Mouse (Mus musculus): ENCODE results near the gene Gm42688. TPM values are rescaled to one million over a fixed set of nuclear protein-coding genes. Genes with fewer than 3 reads are reported as not detected.

Gene Gm42688
- total RNA-seq, 2 experiments from 2014 or later = 6.3 to 6.5 TPM

DNA sequence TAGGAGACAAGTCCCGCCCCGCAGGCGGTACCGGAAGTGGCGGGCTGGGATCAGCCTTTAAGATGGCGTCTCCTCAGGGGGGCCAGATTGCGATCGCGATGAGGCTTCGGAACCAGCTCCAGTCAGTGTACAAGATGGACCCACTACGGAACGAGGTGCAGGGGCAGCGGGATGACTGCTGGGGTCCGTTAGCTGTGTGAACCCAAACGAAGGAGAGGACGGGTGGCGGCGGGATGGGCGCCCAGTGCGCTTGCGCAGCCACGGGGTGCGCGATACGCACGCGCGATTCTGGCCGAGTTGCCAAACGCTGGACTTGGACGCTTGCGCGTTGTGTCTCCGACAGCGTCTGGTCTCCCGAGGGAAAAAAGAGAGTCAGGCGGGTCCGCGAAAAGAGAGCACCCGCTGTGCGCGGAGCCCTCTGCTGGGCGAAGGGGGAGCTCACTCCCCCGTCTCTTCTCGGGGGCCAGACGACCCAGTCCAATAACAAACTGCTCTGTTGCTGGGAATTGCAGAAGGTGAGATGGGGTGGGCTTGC is 23.0 kb upstream of the Gm42688 start:
- intact Hi-C loops (cut with DNase I) = loop anchor here (2.0 kb wide), 1 partner anchor 82 kb away; no protein-coding TSS in a partner anchor

DNA sequence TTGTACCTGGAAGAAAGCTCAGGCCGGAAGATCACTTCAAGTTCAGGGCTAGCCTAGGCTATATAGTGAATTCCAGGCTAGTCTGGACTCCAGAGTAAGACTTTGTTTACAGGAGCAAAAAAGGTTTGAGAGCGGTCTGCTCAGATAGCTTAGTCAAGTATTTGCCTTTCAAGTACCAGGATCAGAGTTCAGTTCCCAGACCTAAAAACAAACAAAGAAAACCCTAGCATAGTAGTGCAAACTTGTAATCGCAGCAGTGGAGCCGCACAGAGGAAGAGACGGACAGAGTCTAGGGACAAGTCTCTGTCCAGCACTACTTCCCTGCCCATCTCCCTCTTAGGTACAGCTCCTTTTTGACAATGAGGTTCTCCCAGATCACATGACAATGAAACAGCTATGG is 21.2 kb upstream of the Gm42688 start:
- intact Hi-C loops (cut with DNase I) = no loop called here
- no peak for DNase-seq (ENCODE audit: extremely low spot score in 1 of 2, low spot score in 2 of 2)

More for the DNA sequence above, 23.0 kb upstream of the Gm42688 start:
- peak; percentile 97 to 99 for DNase-seq (ENCODE audit: extremely low spot score in 1 of 2, low spot score in 2 of 2)

DNA sequence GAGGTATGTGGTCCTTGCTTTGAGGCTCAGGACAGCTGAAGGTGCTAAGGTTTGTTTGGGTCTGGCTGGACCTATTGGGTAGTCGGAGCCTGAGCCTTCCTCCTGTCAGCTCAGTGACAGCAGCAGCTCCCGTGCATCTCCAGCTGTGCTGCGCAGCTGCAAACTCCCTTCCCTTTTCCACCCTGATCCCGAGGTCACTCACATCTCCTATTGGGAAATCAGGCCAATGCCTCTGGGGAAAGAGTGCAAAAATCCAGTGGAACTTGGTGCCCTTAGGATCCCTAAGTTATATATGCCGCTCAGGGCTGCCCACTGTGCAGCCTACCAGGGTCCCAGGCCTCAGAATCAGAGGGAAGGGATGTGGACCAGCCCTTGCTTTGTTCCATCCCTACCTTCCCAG is 17.9 kb upstream of the Gm42688 start:
- DNase-seq (ENCODE audit: extremely low spot score in 1 of 2, low spot score in 2 of 2) = no peak
- intact Hi-C loops (cut with DNase I) = no loop called here

DNA sequence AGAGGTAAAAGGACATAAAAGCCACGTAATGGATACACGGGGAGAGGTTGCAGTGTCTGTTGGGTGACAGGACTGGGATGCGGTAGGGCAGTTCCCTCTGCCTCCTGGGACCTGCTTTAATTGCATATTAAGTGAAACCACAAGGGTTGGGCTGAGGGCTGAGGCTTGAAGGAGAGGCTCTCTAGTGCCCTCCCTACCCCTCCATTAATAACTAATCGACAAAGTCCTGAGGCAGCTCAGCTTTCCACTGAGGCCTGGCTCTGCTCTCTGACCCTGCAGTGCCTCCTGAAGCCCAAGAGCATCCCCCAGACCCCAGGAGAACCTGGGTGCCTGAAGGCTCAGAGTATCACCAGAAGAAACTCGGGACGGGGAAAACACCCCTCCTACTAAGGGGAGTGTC is 16.9 kb upstream of the Gm42688 start:
- no peak for DNase-seq (ENCODE audit: extremely low spot score in 1 of 2, low spot score in 2 of 2)
- intact Hi-C loops (cut with DNase I) = no loop called here

DNA sequence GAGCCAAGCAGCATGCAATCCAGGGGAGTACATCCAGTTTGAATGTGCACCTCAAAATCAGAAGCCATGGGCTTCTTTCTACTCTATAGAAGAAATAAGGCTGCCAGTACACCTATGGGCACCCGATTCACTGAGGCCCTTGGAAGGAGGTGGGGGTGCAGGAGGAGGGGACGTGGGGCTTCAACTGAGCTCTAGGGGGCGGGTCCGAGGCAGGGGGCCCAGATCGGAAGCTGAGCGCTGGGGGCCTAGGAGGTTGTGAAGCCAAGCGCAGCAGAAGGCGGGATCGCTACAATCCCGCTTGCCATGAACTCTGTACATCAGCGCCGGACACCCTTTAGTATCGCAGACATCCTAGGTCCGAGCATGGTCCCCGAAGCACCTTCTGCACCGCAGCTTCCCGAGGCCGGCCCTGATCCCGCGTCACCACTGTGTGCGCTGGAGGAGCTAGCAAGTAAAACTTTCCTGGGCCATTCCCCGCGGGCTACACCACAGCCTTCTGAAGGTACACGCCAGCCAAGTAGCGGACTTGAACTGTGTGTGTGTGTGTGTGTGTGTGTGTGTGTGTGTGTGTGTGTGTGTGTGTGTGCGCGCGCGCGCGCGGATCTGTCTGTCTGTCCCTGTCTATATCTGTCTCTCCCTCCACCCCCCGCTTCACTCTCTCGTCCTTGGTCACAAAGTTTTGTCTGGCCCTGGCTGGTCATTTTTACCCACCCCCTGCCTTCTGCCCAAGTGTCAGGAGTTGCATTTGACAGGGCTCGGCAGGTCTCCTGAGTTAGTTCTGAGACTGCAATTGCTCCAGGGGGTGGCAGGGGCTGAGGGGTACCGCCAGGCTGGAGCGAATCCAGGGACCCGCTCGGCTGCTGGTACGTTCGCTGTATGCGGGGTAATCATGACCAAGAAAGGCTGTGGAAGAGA is 15.0 kb upstream of the Gm42688 start, which contains the start of gene Lbx2:
Gene Lbx2, plus strand, starts transcription at position 247 of the 915 bp plus-strand sequence.
- intact Hi-C loops (cut with DNase I) = no loop called here
- DNase-seq (ENCODE audit: extremely low spot score in 1 of 2, low spot score in 2 of 2) = no peak

DNA sequence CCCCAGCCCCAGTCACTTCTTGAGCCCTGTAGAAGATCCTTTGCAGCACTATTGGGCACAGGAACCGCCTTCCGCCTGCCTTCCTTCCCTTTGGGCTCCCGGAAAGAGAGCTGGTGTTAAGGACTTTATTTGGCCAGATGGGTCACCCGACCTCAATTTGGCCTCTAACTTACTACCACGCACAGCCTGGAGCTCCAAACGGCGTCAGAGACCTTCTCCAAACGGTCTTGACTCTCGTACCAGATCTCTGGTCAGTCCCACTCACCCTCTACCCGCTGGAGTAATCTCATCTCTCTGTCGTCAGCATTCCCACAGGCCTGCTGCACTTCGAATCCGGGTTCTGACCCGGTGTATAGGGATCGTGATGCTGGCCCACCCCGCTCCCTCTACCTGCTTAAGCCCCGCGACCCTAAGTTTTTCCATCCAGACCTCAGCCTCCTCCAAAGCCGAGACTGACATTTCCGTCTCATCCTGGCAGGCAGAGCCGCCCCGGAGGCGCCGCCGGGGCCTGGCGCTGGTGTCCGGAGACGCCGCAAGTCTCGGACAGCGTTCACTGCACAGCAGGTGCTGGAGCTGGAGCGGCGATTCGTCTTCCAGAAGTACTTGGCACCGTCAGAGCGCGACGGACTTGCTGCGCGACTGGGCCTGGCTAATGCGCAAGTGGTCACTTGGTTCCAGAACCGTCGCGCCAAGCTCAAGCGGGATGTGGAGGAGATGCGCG is 14.1 kb upstream of the Gm42688 start:
- peak in 1 of 2 experiments; percentile 40 for DNase-seq (ENCODE audit: extremely low spot score in 1 of 2, low spot score in 2 of 2)
- intact Hi-C loops (cut with DNase I) = no loop called here

DNA sequence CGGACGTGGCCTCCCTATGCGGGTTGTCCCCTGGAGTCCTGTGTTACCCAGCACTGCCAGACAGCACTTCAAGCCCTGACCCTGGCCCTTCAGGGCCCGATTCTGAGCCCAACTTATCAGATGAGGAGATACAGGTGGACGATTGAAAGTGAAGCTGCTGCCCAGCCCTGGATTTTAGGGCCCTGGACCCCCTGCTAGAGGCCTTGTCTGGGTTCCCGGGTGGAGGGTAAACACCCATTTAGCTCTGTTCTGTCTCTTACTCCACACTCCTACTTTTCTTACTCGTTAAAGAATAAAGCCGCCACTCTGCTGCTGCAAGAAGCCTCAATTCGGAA is 13.5 kb upstream of the Gm42688 start:
- intact Hi-C loops (cut with DNase I) = no loop called here
- DNase-seq (ENCODE audit: extremely low spot score in 1 of 2, low spot score in 2 of 2) = no peak

DNA sequence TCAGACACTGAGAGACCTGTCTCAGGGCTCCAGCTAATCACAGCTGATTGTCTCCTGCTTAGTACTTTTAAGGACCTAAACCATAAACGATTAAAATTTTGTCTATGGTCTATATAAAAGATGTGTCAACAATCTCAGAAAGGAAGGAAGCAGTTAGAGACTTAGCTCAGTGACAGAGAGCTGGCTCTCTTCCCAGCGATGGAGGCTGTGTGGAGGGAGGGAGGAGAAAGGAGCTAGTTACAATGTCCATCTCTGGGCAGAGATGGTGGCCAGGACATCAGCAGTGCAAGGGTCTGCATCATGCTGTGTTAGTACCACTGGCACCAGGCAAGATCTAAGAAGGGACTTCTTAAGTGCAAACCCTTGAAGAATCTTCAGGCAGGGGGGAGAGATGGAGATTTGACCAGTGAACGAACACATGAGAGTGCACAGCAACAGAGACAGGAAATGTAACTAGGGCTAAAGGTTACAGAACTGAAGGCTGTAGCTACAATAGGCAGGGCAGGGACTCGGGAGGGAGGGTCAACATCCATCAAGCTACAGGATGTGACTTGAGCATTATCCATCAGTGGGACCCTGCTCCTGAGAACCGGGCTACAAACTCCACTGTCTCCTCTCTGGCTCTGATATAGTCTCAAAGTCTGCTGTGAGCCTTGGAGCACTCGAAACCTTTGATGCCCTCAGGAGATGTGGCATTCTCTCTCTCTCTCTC is 8.8 kb upstream of the Gm42688 start:
- intact Hi-C loops (cut with DNase I) = no loop called here
- DNase-seq (ENCODE audit: extremely low spot score in 1 of 2, low spot score in 2 of 2) = no peak

DNA sequence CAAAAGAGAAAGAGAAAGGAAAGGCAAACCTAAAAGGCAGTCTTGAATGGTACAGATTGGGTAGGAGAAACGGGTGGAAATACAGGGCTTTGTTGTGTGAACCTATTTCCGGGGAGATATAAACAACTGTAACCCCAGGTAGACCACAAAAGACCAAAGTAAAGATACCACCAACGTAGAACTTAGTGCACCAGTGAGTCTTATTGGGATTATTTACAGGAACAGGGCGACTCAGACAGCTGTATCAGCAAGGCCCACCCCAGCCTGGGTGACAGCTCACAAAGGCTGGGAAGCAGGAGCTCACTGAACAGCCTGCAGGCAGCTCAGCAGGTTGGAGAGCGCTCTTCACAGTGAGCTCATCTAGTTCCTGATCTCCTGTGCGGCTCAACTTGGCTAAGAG is 5.4 kb upstream of the Gm42688 start:
- DNase-seq (ENCODE audit: extremely low spot score in 1 of 2, low spot score in 2 of 2) = no peak
- intact Hi-C loops (cut with DNase I) = no loop called here

DNA sequence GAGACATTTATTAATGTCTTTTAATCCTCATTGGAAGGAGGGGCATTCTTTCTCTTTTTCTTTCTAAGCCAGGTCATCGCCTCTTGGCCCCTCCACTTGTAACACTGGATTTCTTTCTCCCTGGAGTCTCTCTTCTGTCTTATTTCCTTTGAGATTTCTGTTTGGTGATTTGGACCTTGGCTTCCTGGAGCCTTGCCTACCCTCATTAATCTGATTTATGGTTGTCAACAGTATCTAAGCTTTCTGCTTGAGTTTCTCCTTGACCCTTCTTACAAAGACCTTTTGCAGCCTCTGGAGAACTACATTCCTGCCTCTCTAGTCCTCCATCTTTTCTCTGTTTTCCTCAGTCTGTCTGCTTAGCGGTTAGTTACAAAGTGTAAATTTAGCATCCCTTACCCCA is 3.0 kb upstream of the Gm42688 start:
- DNase-seq (ENCODE audit: extremely low spot score in 1 of 2, low spot score in 2 of 2) = no peak
- intact Hi-C loops (cut with DNase I) = no loop called here

DNA sequence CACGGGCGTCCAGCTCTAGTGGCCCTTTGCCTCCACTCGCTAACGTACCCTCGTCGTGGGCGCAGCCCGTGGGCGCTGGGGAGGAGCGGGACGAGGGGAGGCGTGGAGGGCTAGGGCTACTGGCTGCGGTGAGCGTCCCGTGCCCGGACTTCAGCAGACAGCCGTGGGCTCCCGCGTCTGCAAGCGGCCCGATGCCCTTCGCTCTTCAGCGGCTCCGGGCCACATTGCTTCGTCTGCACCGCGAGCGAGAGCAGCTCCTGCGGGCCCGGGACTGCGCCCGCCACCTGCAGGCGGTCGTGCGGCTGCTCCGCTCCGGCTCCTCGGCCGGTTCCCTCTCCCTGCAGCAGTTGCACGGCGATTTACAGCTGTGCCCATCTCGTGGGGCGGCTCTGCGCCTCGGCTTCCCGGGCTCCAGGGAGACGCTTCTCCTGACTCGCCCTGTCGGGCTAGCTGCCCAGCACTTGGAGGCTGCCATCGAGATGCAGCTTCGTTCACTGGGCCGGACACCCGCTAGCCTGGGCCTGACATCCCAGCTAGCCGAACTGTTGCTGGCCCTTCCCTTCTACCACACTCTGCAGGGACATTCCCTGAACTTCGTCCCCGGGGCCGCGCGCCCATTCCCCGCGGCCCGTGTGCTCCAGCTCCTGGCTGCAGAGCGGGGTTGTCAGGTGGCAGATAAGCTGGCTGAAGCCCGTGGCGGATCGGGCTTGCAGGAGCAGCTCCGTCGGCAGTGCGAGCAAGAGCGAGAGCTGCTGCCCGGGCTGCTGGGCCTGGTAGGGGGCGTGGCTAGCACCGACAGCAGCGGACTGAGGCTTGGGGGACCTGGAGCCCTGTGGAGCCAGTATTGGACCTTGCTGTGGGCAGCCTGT is 505 bp downstream of the Gm42688 start:
- DNase-seq (ENCODE audit: extremely low spot score in 1 of 2, low spot score in 2 of 2) = peak in 1 of 2 experiments; percentile 84
- intact Hi-C loops (cut with DNase I) = loop anchor here (2.0 kb wide), 1 partner anchor 105 kb away; no protein-coding TSS in a partner anchor

DNA sequence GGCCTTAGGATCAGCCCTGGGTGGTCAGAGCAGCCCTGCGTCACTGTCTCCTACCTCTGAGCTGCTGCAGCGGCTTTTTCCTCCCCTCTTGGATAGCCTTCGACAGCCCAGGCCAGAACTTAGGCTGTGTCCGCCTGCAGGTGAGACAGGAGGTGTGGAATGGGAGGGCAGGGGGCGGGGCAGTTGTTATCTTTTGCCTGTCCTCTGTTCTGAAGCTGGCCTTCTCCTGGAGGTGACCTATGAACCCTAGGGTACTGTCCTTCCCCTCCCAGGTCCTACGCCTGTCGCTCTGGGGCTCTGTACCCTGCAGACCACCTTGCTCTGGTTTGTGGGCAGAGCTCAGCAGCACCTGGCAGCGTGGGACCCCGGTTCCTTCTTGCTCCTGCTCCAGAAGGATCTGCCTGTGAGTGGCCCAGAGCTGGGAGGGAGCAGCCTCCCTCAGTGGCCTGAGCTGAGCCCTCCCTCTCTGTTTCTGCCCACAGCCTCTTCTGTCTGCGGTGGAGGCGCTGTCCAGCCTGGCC is 1.8 kb downstream of the Gm42688 start:
- no peak for DNase-seq (ENCODE audit: extremely low spot score in 1 of 2, low spot score in 2 of 2)
- intact Hi-C loops (cut with DNase I) = no loop called here

DNA sequence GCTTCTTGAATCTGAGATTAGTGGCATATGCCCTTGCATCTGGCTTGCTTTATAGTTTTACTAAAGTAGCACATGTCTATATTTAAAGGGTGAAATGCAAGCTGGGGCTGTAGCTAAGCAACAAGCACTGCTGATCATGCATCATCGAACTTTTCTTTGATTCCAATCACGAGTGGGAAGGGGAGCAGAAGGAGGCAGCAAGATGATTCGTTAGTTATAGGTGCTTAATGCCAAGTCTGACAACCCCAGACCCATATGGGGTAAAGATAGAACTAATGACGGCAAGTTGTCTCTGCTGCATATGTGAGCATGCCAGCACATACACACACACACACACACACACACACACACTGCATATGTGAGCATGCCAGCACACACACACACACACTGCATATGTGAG is 2.7 kb downstream of the Gm42688 start:
- no peak for DNase-seq (ENCODE audit: extremely low spot score in 1 of 2, low spot score in 2 of 2)
- intact Hi-C loops (cut with DNase I) = no loop called here

DNA sequence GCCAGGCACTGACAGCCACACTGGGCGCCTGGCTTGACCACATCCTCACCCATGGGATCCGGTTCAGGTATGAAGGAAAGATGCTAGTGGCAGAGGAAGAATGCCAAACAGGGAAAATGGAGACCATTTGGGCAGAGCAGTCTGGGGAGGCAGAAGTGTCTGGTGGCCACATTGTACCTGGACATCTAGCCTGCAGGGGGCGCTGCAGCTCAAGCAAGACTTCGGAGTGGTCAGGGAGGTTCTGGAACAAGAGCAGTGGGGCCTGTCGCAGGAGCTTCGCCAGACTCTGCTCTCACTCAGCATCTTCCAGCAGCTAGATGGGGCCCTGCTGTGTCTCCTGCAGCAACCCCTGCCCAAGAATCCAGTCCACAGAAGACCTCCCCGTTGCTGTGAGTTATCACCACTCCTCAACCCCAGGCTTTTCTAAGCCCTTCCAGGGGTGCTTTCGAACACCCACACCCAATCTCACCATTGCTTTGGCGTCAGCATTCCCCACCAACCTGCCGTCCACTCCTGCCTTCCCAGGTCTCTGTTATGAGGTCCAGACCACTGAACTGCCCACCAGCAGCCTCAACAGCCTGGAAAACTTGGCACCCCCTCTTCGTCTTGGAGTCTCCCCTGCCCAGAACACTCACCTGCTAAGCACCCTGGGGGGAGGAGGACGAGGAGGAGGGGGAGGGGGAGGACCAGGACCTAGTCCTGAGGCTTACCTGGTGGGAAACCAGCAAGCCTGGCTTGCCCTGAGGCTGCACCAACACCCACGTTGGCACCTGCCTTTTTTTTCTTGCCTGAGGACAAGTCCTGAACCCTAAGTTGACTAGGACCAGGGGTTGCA is 6.4 kb downstream of the Gm42688 start:
- intact Hi-C loops (cut with DNase I) = no loop called here
- DNase-seq (ENCODE audit: extremely low spot score in 1 of 2, low spot score in 2 of 2) = peak in 1 of 2 experiments; percentile 86

DNA sequence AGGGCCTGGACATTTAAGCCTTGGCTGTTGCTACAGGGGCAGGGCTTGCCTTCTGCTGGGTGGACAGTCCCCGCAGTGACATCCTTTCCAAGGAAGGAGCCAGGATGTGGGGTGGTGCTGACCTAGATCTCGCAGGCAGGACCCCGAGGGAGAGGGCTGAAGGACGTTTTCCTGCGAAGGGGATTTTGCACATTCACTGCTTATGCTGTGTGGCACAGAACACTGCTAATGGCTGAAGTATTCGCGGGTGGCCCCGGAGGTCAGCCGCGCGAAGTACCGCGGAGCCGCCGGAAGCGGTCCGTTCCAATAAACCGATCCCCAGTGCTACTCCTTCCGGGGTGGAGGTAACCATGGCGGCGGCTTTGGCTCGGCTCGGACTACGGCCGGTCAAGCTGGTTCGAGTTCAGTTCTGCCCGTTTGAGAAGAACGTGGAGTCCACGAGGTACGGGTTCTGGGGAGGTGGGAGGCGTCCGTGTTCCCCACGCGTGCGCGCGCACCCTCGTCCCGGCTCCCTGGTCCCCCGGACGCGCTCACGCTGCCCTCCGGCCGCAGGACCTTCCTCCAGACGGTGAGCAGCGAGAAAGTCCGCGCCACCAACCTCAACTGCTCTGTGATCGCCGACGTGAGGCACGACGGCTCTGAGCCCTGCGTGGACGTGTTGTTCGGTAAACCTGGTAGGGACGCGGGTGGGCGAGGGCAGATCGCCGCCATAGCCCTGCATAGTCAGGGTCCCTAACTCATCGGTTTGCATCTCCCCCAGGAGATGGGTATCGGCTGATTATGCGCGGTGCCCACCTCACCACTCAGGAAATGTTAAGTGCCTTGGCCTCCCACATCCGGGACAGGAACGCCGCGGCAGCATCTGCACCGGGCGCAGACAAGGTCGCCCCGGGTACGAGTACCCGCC is 7.6 kb downstream of the Gm42688 start, which contains the start of gene Mrpl53:
Gene Mrpl53, plus strand, starts transcription at position 279 of the 907 bp plus-strand sequence.
- peak in 1 of 2 experiments; percentile 88 for DNase-seq (ENCODE audit: extremely low spot score in 1 of 2, low spot score in 2 of 2)
- intact Hi-C loops (cut with DNase I) = no loop called here

DNA sequence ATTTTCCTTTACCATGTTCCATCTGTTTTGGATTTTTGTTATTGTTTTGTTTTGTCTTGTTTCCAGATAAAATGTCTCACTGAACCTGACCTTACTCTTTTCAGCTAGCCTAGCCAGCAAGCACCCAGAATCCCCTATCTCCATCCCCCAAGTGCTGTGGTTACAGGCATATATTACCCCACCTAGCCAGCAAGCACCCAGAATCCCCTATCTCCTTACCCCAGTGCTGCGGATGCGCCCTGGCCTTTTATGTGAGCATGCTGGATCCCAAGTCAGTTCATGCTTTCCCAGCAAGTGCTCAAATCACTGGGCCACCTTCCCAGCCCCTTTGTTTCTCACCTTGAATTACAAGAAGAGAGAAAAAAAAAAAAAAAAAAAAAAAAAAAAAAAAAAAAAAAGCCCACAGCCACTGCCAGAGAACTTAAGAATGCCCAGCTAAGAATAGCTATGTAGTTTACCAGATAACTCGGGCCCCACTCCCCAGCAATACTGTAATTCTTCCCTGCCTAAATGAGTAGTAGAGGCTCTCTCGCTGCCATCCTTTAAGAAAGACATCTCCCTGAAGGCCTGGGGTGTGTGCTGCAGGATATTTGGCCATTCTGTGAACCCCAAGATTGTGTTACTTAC is 10.2 kb downstream of the Gm42688 start:
- intact Hi-C loops (cut with DNase I) = no loop called here
- DNase-seq (ENCODE audit: extremely low spot score in 1 of 2, low spot score in 2 of 2) = no peak
